Mouse (Mus musculus): ENCODE results near the gene Fdx1l. TPM values are rescaled to one million over a fixed set of nuclear protein-coding genes. Genes with fewer than 3 reads are reported as not detected.

The Fdx1l gene
- polyA plus RNA-seq, 1 experiment: 160 TPM

- TF ChIP-seq POLR2A (IDR thresholded peaks at IDR 0.05; ENCODE audit: extremely low read depth, insufficient read depth, low read length) (peak; percentile 69; the same call in 1 of the 2 replicates), CTCF (IDR thresholded peaks at IDR 0.05; ENCODE audit: extremely low read depth, insufficient read depth, low read length) (no peak)
- H3K4me1 ChIP-seq (ENCODE audit: control insufficient read depth, insufficient read depth, low read length): peaks cover 1% of the 10 kb centered on the region; the same call in 1 of the 2 replicates
- H3K27ac ChIP-seq (ENCODE audit: insufficient read depth, low read length): peak overlapping the region; percentile 87
- peak overlapping the region; percentile 79 for H3K4me3 ChIP-seq (ENCODE audit: insufficient read depth, low read length)
Measured at GRCm38 (mm10) chr9:21031251-21031895, 42.0 kb downstream of the Fdx1l start.

- peak overlapping the region; percentile 79 for H3K4me3 ChIP-seq (ENCODE audit: insufficient read depth, low read length)
- no peak overlapping the region for H3K27ac ChIP-seq (ENCODE audit: insufficient read depth, low read length)
- H3K4me1 ChIP-seq (ENCODE audit: control insufficient read depth, insufficient read depth, low read length): peaks cover 1% of the 10 kb centered on the region; the same call in 1 of the 2 replicates
- TF ChIP-seq POLR2A (IDR thresholded peaks at IDR 0.05; ENCODE audit: extremely low read depth, insufficient read depth, low read length) (no peak), CTCF (IDR thresholded peaks at IDR 0.05; ENCODE audit: extremely low read depth, insufficient read depth, low read length) (0 out of 2 replicates have a peak, but pooled peaks have one; percentile 40)
Measured at GRCm38 (mm10) chr9:21030781-21031250, 42.6 kb downstream of the Fdx1l start.

DNA sequence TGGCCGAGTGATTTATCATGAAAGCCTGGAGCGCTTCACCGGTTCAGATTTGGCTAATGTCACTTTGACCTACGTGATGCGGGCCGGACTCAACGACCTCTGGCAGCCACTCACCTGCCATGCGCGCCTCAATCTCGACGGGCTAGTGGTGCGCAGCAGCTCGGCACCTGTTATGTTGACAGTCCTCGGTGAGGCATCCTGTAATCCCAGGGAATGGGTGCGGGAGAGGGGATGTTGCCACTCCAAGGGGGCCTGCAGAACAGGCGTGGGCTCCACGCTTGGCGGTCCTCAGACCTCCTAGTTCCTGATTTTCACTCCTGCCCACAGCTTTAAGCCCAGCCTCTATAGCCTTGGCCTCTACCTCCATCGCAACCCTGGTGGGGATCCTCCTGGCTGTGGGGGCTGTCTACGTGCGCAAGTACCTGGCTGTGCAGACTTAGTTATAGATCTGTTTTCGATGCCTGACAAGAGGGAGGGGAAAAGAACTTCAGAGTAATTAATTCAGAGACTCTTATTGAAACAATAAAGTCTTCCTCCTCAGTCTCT is 43.3 kb downstream of the Fdx1l start:
- no peak for TF ChIP-seq POLR2A (IDR thresholded peaks at IDR 0.05; ENCODE audit: extremely low read depth, insufficient read depth, low read length)
- no peak for TF ChIP-seq CTCF (IDR thresholded peaks at IDR 0.05; ENCODE audit: extremely low read depth, insufficient read depth, low read length)
- peaks cover 1% of the 10 kb centered on the region; the same call in 1 of the 2 replicates for H3K4me1 ChIP-seq (ENCODE audit: control insufficient read depth, insufficient read depth, low read length)
- no peak overlapping the region for H3K27ac ChIP-seq (ENCODE audit: insufficient read depth, low read length)
- H3K4me3 ChIP-seq (ENCODE audit: insufficient read depth, low read length): no peak overlapping the region

GRCm38 (mm10) chr9:21029291-21030054 is 43.9 kb downstream of the Fdx1l start, which contains the start of gene Icam4:
Icam4 (plus strand) TSS chr9:21029373.
- no peak within 1 kb of the TSS for H3K27ac ChIP-seq (ENCODE audit: insufficient read depth, low read length)
- H3K4me3 ChIP-seq (ENCODE audit: insufficient read depth, low read length): no peak within 1 kb of the TSS
- H3K4me1 ChIP-seq (ENCODE audit: control insufficient read depth, insufficient read depth, low read length): peaks cover 1% of the 10 kb centered on the region; the same call in 1 of the 2 replicates
- TF ChIP-seq CTCF (IDR thresholded peaks at IDR 0.05; ENCODE audit: extremely low read depth, insufficient read depth, low read length): peak; percentile 60
- no peak for TF ChIP-seq POLR2A (IDR thresholded peaks at IDR 0.05; ENCODE audit: extremely low read depth, insufficient read depth, low read length)

- TF ChIP-seq POLR2A (IDR thresholded peaks at IDR 0.05; ENCODE audit: extremely low read depth, insufficient read depth, low read length) (no peak), CTCF (IDR thresholded peaks at IDR 0.05; ENCODE audit: extremely low read depth, insufficient read depth, low read length) (no peak)
- Histone ChIP-seq H3K27ac (ENCODE audit: insufficient read depth, low read length) (no peak overlapping the region), H3K4me1 (ENCODE audit: control insufficient read depth, insufficient read depth, low read length) (peaks cover 1% of the 10 kb centered on the region; the same call in 1 of the 2 replicates), H3K4me3 (ENCODE audit: insufficient read depth, low read length) (no peak overlapping the region)
Measured at GRCm38 (mm10) chr9:21028560-21029110, 44.8 kb downstream of the Fdx1l start.

DNA sequence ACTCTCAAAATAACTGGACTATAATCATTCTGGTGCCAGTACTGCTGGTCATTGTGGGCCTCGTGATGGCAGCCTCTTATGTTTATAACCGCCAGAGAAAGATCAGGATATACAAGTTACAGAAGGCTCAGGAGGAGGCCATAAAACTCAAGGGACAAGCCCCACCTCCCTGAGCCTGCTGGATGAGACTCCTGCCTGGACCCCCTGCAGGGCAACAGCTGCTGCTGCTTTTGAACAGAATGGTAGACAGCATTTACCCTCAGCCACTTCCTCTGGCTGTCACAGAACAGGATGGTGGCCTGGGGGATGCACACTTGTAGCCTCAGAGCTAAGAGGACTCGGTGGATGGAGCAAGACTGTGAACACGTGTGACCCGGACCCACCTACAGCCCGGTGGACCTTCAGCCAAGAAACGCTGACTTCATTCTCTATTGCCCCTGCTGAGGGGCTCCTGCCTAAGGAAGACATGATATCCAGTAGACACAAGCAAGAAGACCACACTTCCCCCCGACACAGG is 45.6 kb downstream of the Fdx1l start:
- H3K27ac ChIP-seq (ENCODE audit: insufficient read depth, low read length): no peak overlapping the region
- H3K4me3 ChIP-seq (ENCODE audit: insufficient read depth, low read length): no peak overlapping the region
- TF ChIP-seq CTCF (IDR thresholded peaks at IDR 0.05; ENCODE audit: extremely low read depth, insufficient read depth, low read length) (no peak), POLR2A (IDR thresholded peaks at IDR 0.05; ENCODE audit: extremely low read depth, insufficient read depth, low read length) (no peak)
- H3K4me1 ChIP-seq (ENCODE audit: control insufficient read depth, insufficient read depth, low read length): peaks cover 1% of the 10 kb centered on the region; the same call in 1 of the 2 replicates

DNA sequence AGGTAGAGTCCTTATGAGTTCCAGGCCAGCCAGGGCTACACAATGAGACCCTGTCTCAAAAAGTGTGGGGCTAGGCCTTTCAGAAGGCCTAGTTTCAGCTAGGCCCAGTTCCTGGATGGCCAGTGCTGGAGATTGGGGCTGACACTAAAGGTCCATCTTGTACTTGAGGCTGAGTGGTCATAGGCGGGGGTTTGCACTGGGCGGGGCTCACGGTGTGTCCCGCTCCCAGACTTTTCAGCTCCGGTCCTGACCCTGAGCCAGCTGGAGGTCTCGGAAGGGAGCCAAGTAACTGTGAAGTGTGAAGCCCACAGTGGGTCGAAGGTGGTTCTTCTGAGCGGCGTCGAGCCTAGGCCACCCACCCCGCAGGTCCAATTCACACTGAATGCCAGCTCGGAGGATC is 46.6 kb downstream of the Fdx1l start:
- Histone ChIP-seq H3K4me1 (ENCODE audit: control insufficient read depth, insufficient read depth, low read length) (peaks cover 1% of the 10 kb centered on the region; the same call in 1 of the 2 replicates), H3K4me3 (ENCODE audit: insufficient read depth, low read length) (no peak overlapping the region), H3K27ac (ENCODE audit: insufficient read depth, low read length) (no peak overlapping the region)
- TF ChIP-seq POLR2A (IDR thresholded peaks at IDR 0.05; ENCODE audit: extremely low read depth, insufficient read depth, low read length) (no peak), CTCF (IDR thresholded peaks at IDR 0.05; ENCODE audit: extremely low read depth, insufficient read depth, low read length) (no peak)

- no peak for TF ChIP-seq POLR2A (IDR thresholded peaks at IDR 0.05; ENCODE audit: extremely low read depth, insufficient read depth, low read length)
- no peak overlapping the region for H3K4me3 ChIP-seq (ENCODE audit: insufficient read depth, low read length)
- no peak overlapping the region for H3K27ac ChIP-seq (ENCODE audit: insufficient read depth, low read length)
- H3K4me1 ChIP-seq (ENCODE audit: control insufficient read depth, insufficient read depth, low read length): no peaks in the 10 kb centered on the region
Measured at GRCm38 (mm10) chr9:21025258-21025810, 48.1 kb downstream of the Fdx1l start.

DNA sequence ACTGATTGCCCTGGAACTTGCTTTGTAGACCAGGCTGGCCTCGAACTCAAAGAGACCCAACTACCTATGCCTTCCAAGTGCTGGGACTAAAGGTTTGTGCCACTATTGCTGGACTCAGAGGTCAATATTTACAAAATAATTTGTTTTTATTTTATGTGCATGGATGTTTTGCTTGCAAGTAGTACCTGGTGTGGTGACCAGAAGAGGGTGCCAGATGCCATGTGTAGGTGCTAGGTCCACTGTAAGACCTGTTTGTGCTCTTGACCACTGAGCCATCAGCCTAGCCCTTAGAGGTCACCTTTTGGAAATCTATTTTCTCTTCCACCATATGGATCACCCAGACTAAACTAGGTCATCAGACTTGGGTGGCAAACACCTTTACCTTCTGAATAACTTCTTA is 50.7 kb downstream of the Fdx1l start:
- H3K4me1 ChIP-seq (ENCODE audit: control insufficient read depth, insufficient read depth, low read length): no peaks in the 10 kb centered on the region
- no peak overlapping the region for H3K27ac ChIP-seq (ENCODE audit: insufficient read depth, low read length)
- no peak overlapping the region for H3K4me3 ChIP-seq (ENCODE audit: insufficient read depth, low read length)
- TF ChIP-seq CTCF (IDR thresholded peaks at IDR 0.05; ENCODE audit: extremely low read depth, insufficient read depth, low read length) (no peak), POLR2A (IDR thresholded peaks at IDR 0.05; ENCODE audit: extremely low read depth, insufficient read depth, low read length) (no peak)

Data from cortical plate, adult 2 months (tissue).